8 mouse cellular contexts compared by ENCODE assay signal in the genomic region with DNA sequence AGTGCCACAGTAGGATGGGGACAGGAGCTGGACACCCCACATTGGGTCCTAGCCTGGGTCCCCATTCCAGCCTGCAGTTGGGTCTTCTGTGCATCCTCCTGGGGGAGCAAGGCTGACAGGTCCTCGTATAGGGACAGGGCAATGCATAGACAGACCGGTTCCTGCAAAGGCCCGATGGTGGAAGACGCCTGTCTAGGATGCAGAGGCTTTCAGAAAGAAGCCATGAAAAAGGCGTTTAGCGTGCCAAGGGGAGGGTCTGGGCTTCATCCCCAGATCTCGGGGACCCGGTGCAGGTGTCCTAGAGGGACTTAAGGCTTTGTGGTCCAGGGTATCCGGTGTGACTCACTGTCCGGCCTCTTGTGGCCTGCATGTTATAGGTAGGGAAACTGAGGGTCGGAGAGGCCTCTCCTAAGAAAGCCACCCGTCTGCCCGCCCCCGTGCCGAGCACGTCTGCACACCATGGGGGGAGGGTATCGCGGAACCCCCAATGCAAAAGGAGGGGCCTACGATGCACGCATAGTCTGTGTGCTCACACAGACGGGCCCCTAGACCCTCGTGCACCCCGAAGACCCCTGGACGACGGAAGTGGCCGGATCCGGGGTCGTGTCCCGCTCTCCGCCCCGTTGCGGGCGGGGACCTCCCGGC. TPM values are rescaled to one million over a fixed set of nuclear protein-coding genes. Genes with fewer than 3 reads are reported as not detected.
DNase-seq lines count a peak whose midpoint lies in the region; ATAC-seq and TF ChIP-seq lines count a peak whose summit lies in the region.

No protein-coding gene starts in this region.

- peak overlapping the region; percentile 74 for H3K4me3 ChIP-seq in cerebellum, adult 2 months (replicated peaks; ENCODE audit: insufficient read depth, low read depth, low read length)
- H3K4me3 ChIP-seq in spleen, adult 2 months (ENCODE audit: extremely low read depth, insufficient read depth, insufficient read length) = peak overlapping the region; percentile 62
- peak overlapping the region; percentile 76 for H3K4me3 ChIP-seq in hindbrain, postnatal 0 days (ENCODE audit: low read length)
- H3K4me3 ChIP-seq in myocyte = peak overlapping the region; percentile 92

- peak overlapping the region; percentile 87 for H3K4me2 ChIP-seq in hindbrain, postnatal 0 days (ENCODE audit: low read depth, low read length)
- H3K4me2 ChIP-seq in myocyte (ENCODE audit: low read depth) = peak overlapping the region; percentile 93

- H3K36me3 ChIP-seq in spleen, adult 2 months (ENCODE audit: control insufficient read depth, insufficient read depth, low read length) = peaks cover 22% of the 10 kb centered on the region
- H3K36me3 ChIP-seq in hindbrain, postnatal 0 days (ENCODE audit: insufficient read depth, low read length) = peaks cover 28% of the 10 kb centered on the region
- H3K36me3 ChIP-seq in myocyte (ENCODE audit: control insufficient read depth, insufficient read depth) = no peaks in the 10 kb centered on the region

- no peak for TF ChIP-seq CTCF in cerebellum, adult 2 months (IDR thresholded peaks at IDR 0.05; ENCODE audit: borderline replicate concordance, insufficient read depth, low read depth, low read length)
- TF ChIP-seq CTCF in spleen, adult 2 months (IDR thresholded peaks at IDR 0.05; ENCODE audit: extremely low read depth, insufficient read depth, insufficient read length, insufficient replicate concordance) = no peak
- no peak for TF ChIP-seq CTCF in hindbrain, postnatal 0 days (IDR thresholded peaks at IDR 0.05; ENCODE audit: low read depth)

- H3K4me1 ChIP-seq in cerebellum, adult 2 months (ENCODE audit: control insufficient read depth, insufficient read depth, low read length) = peaks cover 39% of the 10 kb centered on the region
- H3K4me1 ChIP-seq in spleen, adult 2 months (ENCODE audit: control insufficient read depth, insufficient read depth, insufficient read length) = peaks cover 12% of the 10 kb centered on the region
- H3K4me1 ChIP-seq in hindbrain, postnatal 0 days (ENCODE audit: insufficient read depth, low read length) = peaks cover 27% of the 10 kb centered on the region

- under 1% methylated on average over 34 of the region's 34 CpGs for WGBS in cerebellum, adult 2 months
- WGBS in spleen, adult 2 months = 3% methylated on average over 32 of the region's 34 CpGs
- WGBS in hindbrain, postnatal 0 days = 1% methylated on average over 34 of the region's 34 CpGs

- peak overlapping the region; percentile 74 for H3K27ac ChIP-seq in cerebellum, adult 2 months (ENCODE audit: insufficient read depth, low read length)
- H3K27ac ChIP-seq in spleen, adult 2 months (ENCODE audit: insufficient read depth, low read length) = peak overlapping the region; percentile 57; the same call in 1 of the 2 replicates
- peak overlapping the region; percentile 96 for H3K27ac ChIP-seq in hindbrain, postnatal 0 days

- peak in 1 of 2 experiments; percentile 61 for DNase-seq in cerebellum, adult 2 months
- no peak for DNase-seq in cerebellum, adult 9-10 months
- DNase-seq in spleen, adult 2 months (ENCODE audit: low read depth in 1 of 2, low spot score in 2 of 2) = no peak
- no peak for DNase-seq in spleen, postnatal 10 days (ENCODE audit: low spot score in 2 of 2)
- peak; percentile 32 for DNase-seq in hindbrain, postnatal 0 days (ENCODE audit: low spot score)
- DNase-seq in left cerebral cortex, adult 9 months (ENCODE audit: low spot score in 2 of 2) = no peak
- no peak for DNase-seq in frontal cortex, postnatal 14 days (ENCODE audit: low spot score in 2 of 2)

- no peaks in the 10 kb centered on the region for H3K9me3 ChIP-seq in hindbrain, postnatal 0 days (ENCODE audit: low read length)

- H3ac ChIP-seq in myocyte (ENCODE audit: control insufficient read depth, insufficient read length) = peak overlapping the region; percentile 44

- H3K27me3 ChIP-seq in cerebellum, adult 2 months (ENCODE audit: control insufficient read depth, insufficient read depth, low read length) = no peaks in the 10 kb centered on the region
- H3K27me3 ChIP-seq in spleen, adult 2 months (ENCODE audit: control insufficient read depth, insufficient read depth, low read length) = no peaks in the 10 kb centered on the region
- no peaks in the 10 kb centered on the region for H3K27me3 ChIP-seq in hindbrain, postnatal 0 days (ENCODE audit: insufficient read depth, low read length)
- H3K27me3 ChIP-seq in myocyte (ENCODE audit: control insufficient read depth, insufficient read depth, insufficient read length) = no peaks in the 10 kb centered on the region

- no peak for TF ChIP-seq POLR2A in cerebellum, adult 2 months (IDR thresholded peaks at IDR 0.05; ENCODE audit: borderline replicate concordance, insufficient read depth, low read length)
- no peak for TF ChIP-seq POLR2A in spleen, adult 2 months (IDR thresholded peaks at IDR 0.05; ENCODE audit: low read depth, low read length)
- TF ChIP-seq POLR2A in myocyte (IDR thresholded peaks at IDR 0.05; ENCODE audit: insufficient read length, low read depth) = no peak

- ATAC-seq in hindbrain, postnatal 0 days = no peak

- H3K79me2 ChIP-seq in myocyte (ENCODE audit: control insufficient read depth, insufficient read depth) = peaks cover 21% of the 10 kb centered on the region

- H3K9ac ChIP-seq in hindbrain, postnatal 0 days (replicated peaks; ENCODE audit: low read length) = peak overlapping the region; percentile 96

TF ChIP-seq in myocyte, 11 proteins besides CTCF, POLR2A, EP300 and RAD21:
- TF ChIP-seq MAX (IDR thresholded peaks at IDR 0.05; ENCODE audit: low read depth) = no peak
- no peak for TF ChIP-seq POLR2AphosphoS2 (IDR thresholded peaks at IDR 0.05; ENCODE audit: insufficient read length, low read depth)

RNA-seq across cellular contexts. Expression of a gene that starts 0.5 kb away (rescaled TPM):
- polyA plus RNA-seq in cerebellum, adult 2 months (2012; rRNA removed) = 150 and 158 TPM in 2 replicates
- 56.3 and 90.3 TPM in 2 replicates for polyA plus RNA-seq in spleen, adult 2 months (2012; rRNA removed)
- 162 and 176 TPM in 2 replicates for total RNA-seq in hindbrain, postnatal 0 days (2014; rRNA removed)
- 101 and 103 TPM in 2 replicates for polyA plus RNA-seq in hindbrain, postnatal 0 days (2015; fragmentation: Nextera tagmentation; extraction: Ambion mirVana)
- 130 TPM for polyA plus RNA-seq in myocyte (2012; fragmentation: generic; extraction: Trizol)

RNA-seq across cellular contexts. Expression of a gene that starts 15.2 kb away (rescaled TPM):
- polyA plus RNA-seq in cerebellum, adult 2 months (2012; rRNA removed) = 81.1 and 83.4 TPM in 2 replicates
- polyA plus RNA-seq in spleen, adult 2 months (2012; rRNA removed) = 37.3 and 69.8 TPM in 2 replicates
- 37.2 and 53.9 TPM in 2 replicates for total RNA-seq in hindbrain, postnatal 0 days (2014; rRNA removed)
- 56.1 and 63.3 TPM in 2 replicates for polyA plus RNA-seq in hindbrain, postnatal 0 days (2015; fragmentation: Nextera tagmentation; extraction: Ambion mirVana)
- polyA plus RNA-seq in myocyte (2012; fragmentation: generic; extraction: Trizol) = 73.0 TPM

RNA-seq across cellular contexts. Expression of a gene that starts 21.5 kb away (rescaled TPM):
- polyA plus RNA-seq in cerebellum, adult 2 months (2012; rRNA removed) = 1,156 and 1,176 TPM in 2 replicates
- 12.1 and 17.7 TPM in 2 replicates for polyA plus RNA-seq in spleen, adult 2 months (2012; rRNA removed)
- total RNA-seq in hindbrain, postnatal 0 days (2014; rRNA removed) = 610 and 693 TPM in 2 replicates
- polyA plus RNA-seq in hindbrain, postnatal 0 days (2015; fragmentation: Nextera tagmentation; extraction: Ambion mirVana) = 693 and 724 TPM in 2 replicates
- polyA plus RNA-seq in myocyte (2012; fragmentation: generic; extraction: Trizol) = 34.9 TPM

RNA-seq across cellular contexts. Expression of a gene that starts 28.9 kb away (rescaled TPM):
- 69.5 and 70.4 TPM in 2 replicates for polyA plus RNA-seq in cerebellum, adult 2 months (2012; rRNA removed)
- polyA plus RNA-seq in spleen, adult 2 months (2012; rRNA removed) = 175 and 297 TPM in 2 replicates
- 35.2 and 42.1 TPM in 2 replicates for total RNA-seq in hindbrain, postnatal 0 days (2014; rRNA removed)
- 16.2 and 16.7 TPM in 2 replicates for polyA plus RNA-seq in hindbrain, postnatal 0 days (2015; fragmentation: Nextera tagmentation; extraction: Ambion mirVana)
- polyA plus RNA-seq in myocyte (2012; fragmentation: generic; extraction: Trizol) = 31.7 TPM

RNA-seq across cellular contexts. Expression of a gene that starts 32.3 kb away (rescaled TPM):
- polyA plus RNA-seq in cerebellum, adult 2 months (2012; rRNA removed) = 1.8 and 1.9 TPM in 2 replicates
- polyA plus RNA-seq in spleen, adult 2 months (2012; rRNA removed) = 5.8 and 7.4 TPM in 2 replicates
- not detected in 2 replicates for total RNA-seq in hindbrain, postnatal 0 days (2014; rRNA removed)
- polyA plus RNA-seq in hindbrain, postnatal 0 days (2015; fragmentation: Nextera tagmentation; extraction: Ambion mirVana) = not detected in 2 replicates
- 6.5 TPM for polyA plus RNA-seq in myocyte (2012; fragmentation: generic; extraction: Trizol)

Comparison
In these comparisons a context has a peak if more than half of its experiments do, and no peak if none do; other contexts are left out.
1. RNA of a gene that starts 21.5 kb away (polyA plus RNA-seq): 1,156 to 1,176 TPM in cerebellum, adult 2 months and 693 to 724 TPM in hindbrain, postnatal 0 days; 34.9 TPM in myocyte (single experiment) and 12.1 to 17.7 TPM in spleen, adult 2 months; every median in the first group is over 10 times any median in the second.
2. Peak in every context shown above with its lines, with median percentiles within 50 percentile points of each other: H3K27ac ChIP-seq and H3K4me3 ChIP-seq.